Mouse (Mus musculus) left cerebral cortex, postnatal 10 days (tissue): ENCODE measurements around the gene Slfn5. TPM values are rescaled to one million over a fixed set of nuclear protein-coding genes. Genes with fewer than 3 reads are reported as not detected.
"Not testable (repeated sequence)": the region's sequence is repeated elsewhere in the genome, so short reads cannot be mapped to it uniquely, and the experiment has no call there.

Experiments used
- DNase-seq, 2 experiments: peaks; one replicate each; pipeline ENCODE4 v3.0.0; 2021 to 2022; ENCODE audit warnings: low spot score in 2 of 2, mixed read lengths in 1 of 2; ENCODE audit errors: extremely low spot score in 1 of 2
- intact Hi-C: fragments of 180-260 bp; cut with DNase I; formaldehyde crosslinking; loops from one replicate; pipeline ENCODE4 v1.15.1; 2025
- total RNA-seq, 2 experiments: library from RNA; stranded (reverse); gene quantifications; 2 replicates each; pipeline ENCODE4 v1.2.3; 2021

The Slfn5 gene
- total RNA-seq, 2 experiments from 2014 or later = 3.9 to 4.3 TPM

- peak in 1 of 2 experiments; percentile 60 for DNase-seq
- intact Hi-C loops = not testable (repeated sequence)
Measured at GRCm38 (mm10) chr11:82931671-82932450, 19.3 kb upstream of the Slfn5 start.

- DNase-seq = no peak
- intact Hi-C loops = no loop called here
Measured at GRCm38 (mm10) chr11:82933186-82933585, 18.0 kb upstream of the Slfn5 start.

- intact Hi-C loops = no loop called here
- DNase-seq = no peak
Measured at GRCm38 (mm10) chr11:82943336-82943735, 7.8 kb upstream of the Slfn5 start.

GRCm38 (mm10) chr11:82945636-82946035 lies 5.5 kb upstream of the Slfn5 start:
- no peak for DNase-seq
- intact Hi-C loops = no loop called here

- DNase-seq = no peak
- intact Hi-C loops = no loop called here
Measured at GRCm38 (mm10) chr11:82947457-82947856, 3.7 kb upstream of the Slfn5 start.

- intact Hi-C loops = no loop called here
- DNase-seq = no peak
Measured at GRCm38 (mm10) chr11:82949036-82949435, 2.1 kb upstream of the Slfn5 start.

GRCm38 (mm10) chr11:82951865-82952611 lies 889 bp downstream of the Slfn5 start:
- DNase-seq = peak in 1 of 2 experiments; percentile 82
- intact Hi-C loops = no loop called here

GRCm38 (mm10) chr11:82952612-82953542 lies 1.7 kb downstream of the Slfn5 start:
- no peak for DNase-seq
- intact Hi-C loops = no loop called here

- intact Hi-C loops = loop anchor here (5.0 kb wide), 1 partner anchor 37 kb away; no protein-coding TSS in a partner anchor
- DNase-seq = no peak
Measured at GRCm38 (mm10) chr11:82954631-82955030, 3.5 kb downstream of the Slfn5 start.

GRCm38 (mm10) chr11:82956925-82957324 lies 5.8 kb downstream of the Slfn5 start:
- intact Hi-C loops = loop anchor here (5.0 kb wide), 1 partner anchor 40 kb away; no protein-coding TSS in a partner anchor

GRCm38 (mm10) chr11:82959613-82960012 lies 8.5 kb downstream of the Slfn5 start:
- intact Hi-C loops = loop anchor here (5.0 kb wide), 1 partner anchor 42 kb away; no protein-coding TSS in a partner anchor
- no peak for DNase-seq

More at GRCm38 (mm10) chr11:82956925-82957324, 5.8 kb downstream of the Slfn5 start:
- no peak for DNase-seq

GRCm38 (mm10) chr11:82961743-82962142 lies 10.6 kb downstream of the Slfn5 start:
- DNase-seq = no peak
- intact Hi-C loops = no loop called here

GRCm38 (mm10) chr11:82962215-82962614 lies 11.1 kb downstream of the Slfn5 start:
- intact Hi-C loops = no loop called here
- DNase-seq = no peak

GRCm38 (mm10) chr11:82970712-82971589 lies 19.8 kb downstream of the Slfn5 start:
- DNase-seq = peak in 1 of 2 experiments; percentile 69
- intact Hi-C loops = no loop called here

GRCm38 (mm10) chr11:82971590-82971974 lies 20.4 kb downstream of the Slfn5 start:
- intact Hi-C loops = no loop called here

GRCm38 (mm10) chr11:82973916-82974315 lies 22.8 kb downstream of the Slfn5 start:
- intact Hi-C loops = no loop called here

More at GRCm38 (mm10) chr11:82971590-82971974, 20.4 kb downstream of the Slfn5 start:
- no peak for DNase-seq

GRCm38 (mm10) chr11:82982409-82982808 lies 31.3 kb downstream of the Slfn5 start:
- intact Hi-C loops, DNase-seq: not testable (repeated sequence)

More at GRCm38 (mm10) chr11:82973916-82974315, 22.8 kb downstream of the Slfn5 start:
- peak in 1 of 2 experiments; percentile 48 for DNase-seq

- intact Hi-C loops = no loop called here
Measured at GRCm38 (mm10) chr11:82983193-82983592, 32.0 kb downstream of the Slfn5 start.

More at GRCm38 (mm10) chr11:82983193-82983592, 32.0 kb downstream of the Slfn5 start:
- no peak for DNase-seq
